Mouse (Mus musculus): ENCODE results near the gene Fgf8. TPM values are rescaled to one million over a fixed set of nuclear protein-coding genes. Genes with fewer than 3 reads are reported as not detected.
A peak's percentile ranks its signal among the peaks of the same experiment; 100 is the strongest.

Fgf8 gene
- polyA plus RNA-seq, 1 experiment from 2014 or later, result 0.18 TPM

DNA sequence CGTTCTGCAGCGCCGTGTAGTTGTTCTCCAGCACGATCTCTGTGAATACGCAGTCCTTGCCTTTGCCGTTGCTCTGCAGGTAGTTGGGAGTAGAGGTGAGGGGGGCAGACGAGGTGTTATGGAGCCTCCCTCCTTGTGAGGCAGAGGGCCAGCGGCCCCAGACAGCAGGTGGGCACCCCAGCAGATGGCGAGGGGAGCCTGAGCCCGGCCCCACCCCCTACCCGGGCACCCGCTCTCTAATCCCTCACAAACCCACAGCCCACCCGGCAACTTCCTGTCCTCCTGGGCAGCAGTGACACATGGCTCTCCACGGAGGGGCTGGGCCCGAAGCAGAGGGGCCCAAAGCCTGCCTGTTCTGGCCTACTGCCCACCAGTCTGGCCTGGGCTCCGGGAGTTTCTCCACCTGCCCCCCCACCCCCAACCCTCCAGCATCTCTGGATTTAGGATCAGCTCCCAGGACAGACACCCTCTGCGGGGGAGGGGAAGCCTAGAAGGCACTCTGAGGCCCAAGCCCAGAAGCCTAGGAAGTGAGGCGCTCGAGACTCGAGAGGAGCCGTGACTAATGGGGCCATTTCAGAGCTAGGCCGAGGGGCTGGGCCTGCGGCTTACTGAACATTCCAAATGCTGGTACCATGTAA is 5.4 kb downstream of the Fgf8 start:
- 3% methylated on average over 23 of the region's 23 CpGs for WGBS
- no peaks in the 10 kb centered on the region for H3K9me3 ChIP-seq (ENCODE audit: control insufficient read depth, low read length)
- peaks cover 20% of the 10 kb centered on the region for H3K4me1 ChIP-seq (ENCODE audit: control insufficient read depth, insufficient read depth, low read length)
- DNase-seq, result peak; percentile 71
- H3K9ac ChIP-seq (replicated peaks; ENCODE audit: low read length), result peak overlapping the region; percentile 32; the same call in 1 of the 2 replicates
- no peaks in the 10 kb centered on the region for H3K36me3 ChIP-seq (ENCODE audit: control insufficient read depth, insufficient read depth, low read length)
- H3K27ac ChIP-seq (replicated peaks; ENCODE audit: low read depth, low read length), result no peak overlapping the region
- ATAC-seq (ENCODE audit: low FRiP score, low TSS enrichment), result peak; percentile 57; the same call in 1 of the 2 replicates
- H3K4me2 ChIP-seq (ENCODE audit: low read length), result peak overlapping the region; percentile 52
- H3K27me3 ChIP-seq (ENCODE audit: control insufficient read depth, insufficient read depth, low read length), result peaks cover 98% of the 10 kb centered on the region
- peak overlapping the region; percentile 21 for H3K4me3 ChIP-seq (replicated peaks; ENCODE audit: low read depth, low read length)

DNA sequence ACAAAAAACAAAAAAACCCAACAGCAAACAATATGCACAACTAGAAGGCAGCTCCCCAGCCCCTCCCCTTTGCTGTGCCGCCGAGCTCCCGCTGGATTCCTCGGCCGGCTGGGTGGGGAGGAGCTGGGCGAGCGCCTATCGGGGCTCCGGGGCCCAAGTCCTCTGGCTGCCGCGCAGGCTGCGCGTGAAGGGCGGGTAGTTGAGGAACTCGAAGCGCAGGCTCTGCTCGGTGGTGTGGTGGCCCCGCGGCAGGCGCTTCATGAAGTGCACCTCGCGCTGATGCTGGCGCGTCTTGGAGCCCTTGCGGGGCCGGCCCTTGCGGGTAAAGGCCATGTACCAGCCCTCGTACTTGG is 5.9 kb downstream of the Fgf8 start:
- peaks cover 17% of the 10 kb centered on the region for H3K4me1 ChIP-seq (ENCODE audit: control insufficient read depth, insufficient read depth, low read length)
- DNase-seq (peak; percentile 77), ATAC-seq (ENCODE audit: low FRiP score, low TSS enrichment) (no peak; the same call in 1 of the 2 replicates)
- peak overlapping the region; percentile 52 for H3K4me2 ChIP-seq (ENCODE audit: low read length)
- WGBS, result under 1% methylated on average over 28 of the region's 28 CpGs
- peak overlapping the region; percentile 21 for H3K4me3 ChIP-seq (replicated peaks; ENCODE audit: low read depth, low read length)
- H3K27me3 ChIP-seq (ENCODE audit: control insufficient read depth, insufficient read depth, low read length), result peaks cover 98% of the 10 kb centered on the region
- peak overlapping the region; percentile 32; the same call in 1 of the 2 replicates for H3K9ac ChIP-seq (replicated peaks; ENCODE audit: low read length)
- H3K9me3 ChIP-seq (ENCODE audit: control insufficient read depth, low read length), result no peaks in the 10 kb centered on the region
- H3K36me3 ChIP-seq (ENCODE audit: control insufficient read depth, insufficient read depth, low read length), result no peaks in the 10 kb centered on the region
- no peak overlapping the region for H3K27ac ChIP-seq (replicated peaks; ENCODE audit: low read depth, low read length)

DNA sequence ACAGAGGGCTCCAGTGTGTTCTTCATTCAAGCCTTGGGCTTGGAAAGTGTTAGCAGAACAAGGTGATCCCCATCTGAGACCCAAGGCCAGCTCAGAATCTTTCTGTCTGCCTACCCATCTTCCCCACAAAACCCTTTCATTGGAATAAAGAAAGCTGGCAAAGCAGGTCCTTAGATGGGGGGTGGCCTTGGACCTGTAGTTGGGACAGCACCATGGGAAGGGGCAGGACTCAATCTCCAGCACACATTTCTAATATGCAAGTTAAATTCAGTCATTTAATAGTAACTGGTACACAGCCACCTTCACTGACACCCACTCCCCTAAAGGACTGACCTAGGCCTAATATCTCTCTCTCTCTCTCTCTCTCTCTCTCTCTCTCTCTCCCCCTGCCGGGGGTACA is 6.5 kb downstream of the Fgf8 start:
- H3K9me3 ChIP-seq (ENCODE audit: control insufficient read depth, low read length), result no peaks in the 10 kb centered on the region
- no peak overlapping the region for H3K4me2 ChIP-seq (ENCODE audit: low read length)
- ATAC-seq (ENCODE audit: low FRiP score, low TSS enrichment), result no peak
- no peak overlapping the region for H3K9ac ChIP-seq (replicated peaks; ENCODE audit: low read length)
- no peaks in the 10 kb centered on the region for H3K36me3 ChIP-seq (ENCODE audit: control insufficient read depth, insufficient read depth, low read length)
- no peak for DNase-seq
- WGBS, result 38% methylated on average over 1 of the region's 1 CpGs
- H3K27me3 ChIP-seq (ENCODE audit: control insufficient read depth, insufficient read depth, low read length), result peaks cover 97% of the 10 kb centered on the region
- H3K4me3 ChIP-seq (replicated peaks; ENCODE audit: low read depth, low read length), result no peak overlapping the region
- H3K4me1 ChIP-seq (ENCODE audit: control insufficient read depth, insufficient read depth, low read length), result peaks cover 14% of the 10 kb centered on the region
- no peak overlapping the region for H3K27ac ChIP-seq (replicated peaks; ENCODE audit: low read depth, low read length)

DNA sequence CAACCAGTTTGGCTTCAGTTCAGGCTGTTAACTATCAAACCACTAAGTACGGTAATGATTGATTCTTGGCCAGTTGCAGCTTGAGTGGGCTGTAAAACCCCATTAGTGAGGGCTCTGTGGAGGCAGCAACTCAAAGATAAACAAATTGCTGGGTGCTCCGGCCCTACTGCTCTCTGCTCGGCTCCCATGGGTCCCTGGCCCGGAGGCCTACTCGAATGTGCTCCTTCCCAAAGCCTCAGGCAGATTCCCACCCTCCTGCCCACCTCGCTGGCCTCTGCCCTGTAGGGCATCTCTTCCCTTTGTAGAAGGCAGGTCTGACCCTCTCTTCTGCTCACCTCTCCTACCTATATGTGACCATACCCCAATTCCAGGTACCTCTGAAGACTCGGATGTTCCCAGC is 8.0 kb downstream of the Fgf8 start:
- peaks cover 91% of the 10 kb centered on the region for H3K27me3 ChIP-seq (ENCODE audit: control insufficient read depth, insufficient read depth, low read length)
- DNase-seq, result no peak
- H3K27ac ChIP-seq (replicated peaks; ENCODE audit: low read depth, low read length), result no peak overlapping the region
- no peak overlapping the region for H3K4me2 ChIP-seq (ENCODE audit: low read length)
- H3K9me3 ChIP-seq (ENCODE audit: control insufficient read depth, low read length), result no peaks in the 10 kb centered on the region
- H3K4me1 ChIP-seq (ENCODE audit: control insufficient read depth, insufficient read depth, low read length), result peaks cover 14% of the 10 kb centered on the region
- WGBS, result 42% methylated on average over 7 of the region's 7 CpGs
- no peaks in the 10 kb centered on the region for H3K36me3 ChIP-seq (ENCODE audit: control insufficient read depth, insufficient read depth, low read length)
- no peak overlapping the region for H3K9ac ChIP-seq (replicated peaks; ENCODE audit: low read length)
- no peak for ATAC-seq (ENCODE audit: low FRiP score, low TSS enrichment)
- no peak overlapping the region for H3K4me3 ChIP-seq (replicated peaks; ENCODE audit: low read depth, low read length)

DNA sequence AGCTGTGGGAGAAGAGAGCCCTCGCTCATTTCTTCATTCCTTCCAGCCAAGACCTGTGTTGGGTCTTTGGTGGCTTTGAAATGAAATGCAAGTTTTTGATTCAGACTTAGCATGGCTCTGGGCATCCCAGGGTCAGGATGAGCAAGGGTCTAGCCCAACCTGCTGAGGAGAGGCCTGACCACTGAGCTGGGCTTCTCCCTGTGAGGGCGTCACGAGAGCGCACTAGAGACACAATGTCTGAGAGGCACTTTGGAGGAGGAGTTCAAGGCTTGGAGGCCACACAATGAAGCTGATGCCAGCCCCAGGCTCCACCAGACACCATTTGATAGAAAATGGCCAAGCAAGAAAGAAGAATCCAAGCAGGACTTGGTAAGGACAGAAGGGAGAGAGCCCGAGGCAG is 8.5 kb downstream of the Fgf8 start:
- no peak overlapping the region for H3K9ac ChIP-seq (replicated peaks; ENCODE audit: low read length)
- no peak overlapping the region for H3K4me2 ChIP-seq (ENCODE audit: low read length)
- H3K4me3 ChIP-seq (replicated peaks; ENCODE audit: low read depth, low read length), result no peak overlapping the region
- peaks cover 14% of the 10 kb centered on the region for H3K4me1 ChIP-seq (ENCODE audit: control insufficient read depth, insufficient read depth, low read length)
- no peaks in the 10 kb centered on the region for H3K9me3 ChIP-seq (ENCODE audit: control insufficient read depth, low read length)
- 65% methylated on average over 5 of the region's 5 CpGs for WGBS
- H3K36me3 ChIP-seq (ENCODE audit: control insufficient read depth, insufficient read depth, low read length), result no peaks in the 10 kb centered on the region
- DNase-seq (no peak), ATAC-seq (ENCODE audit: low FRiP score, low TSS enrichment) (no peak)
- H3K27me3 ChIP-seq (ENCODE audit: control insufficient read depth, insufficient read depth, low read length), result peaks cover 87% of the 10 kb centered on the region
- no peak overlapping the region for H3K27ac ChIP-seq (replicated peaks; ENCODE audit: low read depth, low read length)

DNA sequence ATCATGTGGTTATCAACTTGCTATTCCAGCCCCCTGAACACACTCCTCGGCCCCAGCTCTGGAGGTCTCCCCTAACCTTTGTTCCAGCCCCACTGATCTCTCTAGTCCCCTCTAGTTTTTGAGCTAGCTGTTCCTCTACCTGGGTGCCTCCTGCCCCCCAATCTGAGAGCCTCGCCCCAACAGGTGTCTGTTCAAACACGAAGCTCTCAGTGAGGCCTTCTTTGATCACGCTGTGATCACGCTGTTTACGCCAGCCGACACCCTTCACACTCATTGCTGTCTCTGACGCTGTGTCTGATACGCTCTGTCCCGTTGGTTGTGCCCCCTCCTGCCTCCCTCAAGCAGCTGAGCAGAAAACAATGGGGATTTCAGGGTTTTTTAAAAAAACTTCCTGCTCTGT is 9.2 kb downstream of the Fgf8 start:
- WGBS, result 14% methylated on average over 10 of the region's 10 CpGs

DNA sequence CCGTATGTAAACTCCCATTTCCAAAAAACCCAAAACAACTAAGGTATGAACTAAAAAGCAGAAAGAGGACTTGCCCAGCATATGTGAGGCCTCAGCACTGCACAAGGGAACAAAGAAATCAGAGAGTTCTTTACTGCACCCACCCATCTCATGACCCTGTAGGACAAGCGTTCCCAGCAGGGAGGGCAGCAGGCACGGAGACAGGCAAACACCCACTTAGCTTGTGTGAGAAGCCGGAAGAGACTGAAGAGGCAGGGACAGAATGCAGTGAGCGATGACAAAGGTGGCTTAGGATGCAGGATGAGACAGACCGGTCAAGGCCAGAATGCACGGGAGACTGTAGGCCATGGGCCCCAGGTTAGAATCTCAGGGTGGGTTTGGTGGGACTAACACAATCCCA is 11.1 kb downstream of the Fgf8 start:
- Histone ChIP-seq H3K27ac (replicated peaks; ENCODE audit: low read depth, low read length) (no peak overlapping the region), H3K36me3 (ENCODE audit: control insufficient read depth, insufficient read depth, low read length) (no peaks in the 10 kb centered on the region), H3K4me1 (ENCODE audit: control insufficient read depth, insufficient read depth, low read length) (peaks cover under 1% of the 10 kb centered on the region), H3K4me3 (replicated peaks; ENCODE audit: low read depth, low read length) (no peak overlapping the region), H3K27me3 (ENCODE audit: control insufficient read depth, insufficient read depth, low read length) (peaks cover 67% of the 10 kb centered on the region), H3K9me3 (ENCODE audit: control insufficient read depth, low read length) (no peaks in the 10 kb centered on the region), H3K4me2 (ENCODE audit: low read length) (no peak overlapping the region), H3K9ac (replicated peaks; ENCODE audit: low read length) (no peak overlapping the region)
- WGBS, result 89% methylated on average over 7 of the region's 7 CpGs
- DNase-seq, result no peak
- no peak for ATAC-seq (ENCODE audit: low FRiP score, low TSS enrichment)

More for the DNA sequence above, 9.2 kb downstream of the Fgf8 start:
- Histone ChIP-seq H3K9me3 (ENCODE audit: control insufficient read depth, low read length) (no peaks in the 10 kb centered on the region), H3K27ac (replicated peaks; ENCODE audit: low read depth, low read length) (no peak overlapping the region), H3K9ac (replicated peaks; ENCODE audit: low read length) (no peak overlapping the region), H3K4me1 (ENCODE audit: control insufficient read depth, insufficient read depth, low read length) (peaks cover 14% of the 10 kb centered on the region), H3K36me3 (ENCODE audit: control insufficient read depth, insufficient read depth, low read length) (no peaks in the 10 kb centered on the region), H3K27me3 (ENCODE audit: control insufficient read depth, insufficient read depth, low read length) (peaks cover 81% of the 10 kb centered on the region), H3K4me2 (ENCODE audit: low read length) (no peak overlapping the region), H3K4me3 (replicated peaks; ENCODE audit: low read depth, low read length) (no peak overlapping the region)
- no peak for ATAC-seq (ENCODE audit: low FRiP score, low TSS enrichment)
- no peak for DNase-seq

DNA sequence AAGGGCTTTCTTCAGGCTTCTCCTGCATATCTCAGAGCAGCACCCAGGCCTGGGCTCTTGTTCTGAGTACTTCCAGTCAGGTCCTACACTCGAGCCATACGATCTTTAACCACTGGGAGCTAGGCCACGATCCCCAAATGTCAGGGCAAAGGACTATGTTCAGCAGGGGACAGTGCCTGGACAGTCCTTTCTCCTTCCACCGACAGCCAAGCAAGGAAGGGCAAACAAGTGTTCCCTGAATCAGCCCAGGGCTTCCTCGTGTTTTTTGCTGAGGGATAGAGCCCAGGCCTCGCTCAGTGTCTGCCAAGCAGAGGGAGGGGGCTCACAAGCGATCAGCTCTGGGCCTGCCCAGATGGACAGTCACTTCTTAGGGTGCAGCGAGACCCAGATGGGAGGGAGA is 12.7 kb downstream of the Fgf8 start:
- no peak for ATAC-seq (ENCODE audit: low FRiP score, low TSS enrichment)
- 71% methylated on average over 8 of the region's 8 CpGs for WGBS
- H3K27me3 ChIP-seq (ENCODE audit: control insufficient read depth, insufficient read depth, low read length), result peaks cover 50% of the 10 kb centered on the region
- no peak for DNase-seq
- H3K27ac ChIP-seq (replicated peaks; ENCODE audit: low read depth, low read length), result no peak overlapping the region
- H3K4me1 ChIP-seq (ENCODE audit: control insufficient read depth, insufficient read depth, low read length), result no peaks in the 10 kb centered on the region
- H3K4me3 ChIP-seq (replicated peaks; ENCODE audit: low read depth, low read length), result no peak overlapping the region
- H3K36me3 ChIP-seq (ENCODE audit: control insufficient read depth, insufficient read depth, low read length), result no peaks in the 10 kb centered on the region
- H3K4me2 ChIP-seq (ENCODE audit: low read length), result no peak overlapping the region
- H3K9me3 ChIP-seq (ENCODE audit: control insufficient read depth, low read length), result no peaks in the 10 kb centered on the region
- no peak overlapping the region for H3K9ac ChIP-seq (replicated peaks; ENCODE audit: low read length)

DNA sequence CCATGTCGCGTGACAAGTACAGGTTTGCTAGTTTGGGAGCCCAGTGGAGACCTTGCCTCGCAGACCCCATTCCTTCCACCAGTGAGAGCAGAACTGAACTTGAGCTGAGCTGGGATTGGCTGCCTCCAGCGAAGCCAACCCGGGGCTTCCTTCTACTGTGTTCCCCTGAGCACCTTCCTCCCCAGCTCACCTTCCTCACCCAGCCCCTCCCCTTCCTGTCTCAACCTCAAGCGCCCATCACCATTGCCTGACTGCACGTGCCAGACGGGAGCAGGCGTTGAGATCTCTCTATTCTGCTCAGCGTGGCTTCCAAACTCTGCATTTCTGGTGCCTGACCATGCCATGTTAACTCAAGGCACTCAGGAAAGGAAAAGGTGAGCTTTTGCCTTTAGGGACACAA is 15.5 kb downstream of the Fgf8 start:
- Histone ChIP-seq H3K36me3 (ENCODE audit: control insufficient read depth, insufficient read depth, low read length) (no peaks in the 10 kb centered on the region), H3K27ac (replicated peaks; ENCODE audit: low read depth, low read length) (no peak overlapping the region), H3K27me3 (ENCODE audit: control insufficient read depth, insufficient read depth, low read length) (peaks cover 36% of the 10 kb centered on the region), H3K4me2 (ENCODE audit: low read length) (no peak overlapping the region), H3K9me3 (ENCODE audit: control insufficient read depth, low read length) (no peaks in the 10 kb centered on the region), H3K4me3 (replicated peaks; ENCODE audit: low read depth, low read length) (no peak overlapping the region), H3K4me1 (ENCODE audit: control insufficient read depth, insufficient read depth, low read length) (no peaks in the 10 kb centered on the region), H3K9ac (replicated peaks; ENCODE audit: low read length) (no peak overlapping the region)
- DNase-seq (no peak), ATAC-seq (ENCODE audit: low FRiP score, low TSS enrichment) (no peak)
- 75% methylated on average over 10 of the region's 10 CpGs for WGBS
